Mouse (Mus musculus) heart, postnatal 0 days (tissue): ENCODE data around the gene Ube2d3. TPM values are rescaled to one million over a fixed set of nuclear protein-coding genes. Genes with fewer than 3 reads are reported as not detected.
"Not testable (repeated sequence)": the region's sequence is repeated elsewhere in the genome, so short reads cannot be mapped to it uniquely, and the experiment has no call there.

ENCODE experiments used
- ATAC-seq: fragments of 200-750 bp; cut with Nextera tagmentation; 2 replicates; pipeline ENCODE4 v1.8.0; 2017; ENCODE audit warnings: low read depth, moderate number of reproducible peaks, moderate library complexity; ENCODE audit not compliant: insufficient read depth
- DNase-seq: peaks from one replicate; pipeline ENCODE4 v3.0.0-alpha.2; 2016; ENCODE audit warnings: low spot score
- H3K27ac ChIP-seq: fragments of 300-500 bp; sonication (generic); 2 replicates; pipeline ENCODE4 v1.5.1; 2014; ENCODE audit warnings: low read depth, mild to moderate bottlenecking
- H3K27me3 ChIP-seq: fragments of 300-500 bp; sonication (generic); 2 replicates; pipeline ENCODE4 v1.6.1; 2014; ENCODE audit warnings: low read length, mixed read lengths; ENCODE audit not compliant: control insufficient read depth, insufficient read depth
- H3K36me3 ChIP-seq: fragments of 300-500 bp; sonication (generic); replicated peaks from 2 replicates; pipeline ENCODE4 v1.6.1; 2014; ENCODE audit warnings: low read length, mixed read lengths; ENCODE audit not compliant: control insufficient read depth, insufficient read depth
- H3K4me1 ChIP-seq: fragments of 300-500 bp; sonication (generic); 2 replicates; pipeline ENCODE4 v1.6.1; 2014; ENCODE audit warnings: antibody characterized with exemption; ENCODE audit not compliant: control insufficient read depth, insufficient read depth
- H3K4me2 ChIP-seq: fragments of 300-500 bp; sonication (generic); 2 replicates; pipeline ENCODE4 v1.6.1; 2014; ENCODE audit warnings: low read depth, mild to moderate bottlenecking, low read length, moderate library complexity
- H3K4me3 ChIP-seq: fragments of 300-500 bp; sonication (generic); 2 replicates; pipeline ENCODE4 v1.5.1; 2014; ENCODE audit warnings: low read depth, low read length
- H3K9ac ChIP-seq: fragments of 300-500 bp; sonication (generic); replicated peaks from 2 replicates; pipeline ENCODE4 v1.6.1; 2014; ENCODE audit warnings: low read depth, low read length, mixed read lengths
- H3K9me3 ChIP-seq: fragments of 300-500 bp; sonication (generic); replicated peaks from 2 replicates; pipeline ENCODE4 v1.6.1; 2016; ENCODE audit warnings: low read length; ENCODE audit not compliant: control insufficient read depth
- CTCF ChIP-seq: IDR thresholded peaks from 2 replicates; pipeline ENCODE4 v1.5.1; 2016; ENCODE audit warnings: antibody characterized with exemption, control low read depth, low read depth
- EP300 ChIP-seq: IDR thresholded peaks from 2 replicates; pipeline ENCODE4 v1.6.1; 2016; ENCODE audit warnings: antibody characterized with exemption, low read depth
- WGBS: fragments of 180-500 bp; shearing (Covaris S2); extraction: QIAGEN DNeasy Blood & Tissue Kit; methylation state at CpG from one replicate; pipeline ENCODE4 v1.1.7; 2014; 5-methylcytosine and 5-hydroxymethylcytosine counted together
- polyA plus RNA-seq: library from polyadenylated mRNA; unstranded; fragments of >200 nt; fragmentation: Nextera tagmentation; extraction: Ambion mirVana; gene quantifications from 2 replicates; pipeline ENCODE4 v1.2.1, GENCODE M21; 2015
- total RNA-seq: library from RNA; depleted of rRNA; stranded (reverse); fragments of >200 nt; gene quantifications from 2 replicates; pipeline ENCODE4 v1.2.3, GENCODE M21; 2014; ENCODE audit warnings: low replicate concordance

The Ube2d3 gene
- total and polyA plus RNA-seq, 2 experiments from 2014 or later: 429 to 1,112 TPM

GRCm38 (mm10) chr3:135476977-135477376 lies 39.0 kb downstream of the Ube2d3 start:
- Histone ChIP-seq H3K36me3 (no peaks in the 10 kb centered on the region), H3K4me2 (no peak overlapping the region), H3K27ac (no peak overlapping the region), H3K27me3 (no peaks in the 10 kb centered on the region), H3K9ac (no peak overlapping the region), H3K4me1 (no peaks in the 10 kb centered on the region), H3K4me3 (no peak overlapping the region), H3K9me3 (no peaks in the 10 kb centered on the region)
- no peak for TF ChIP-seq CTCF
- TF ChIP-seq EP300: no peak
- WGBS: 92% methylated on average over 2 of the region's 2 CpGs
- DNase-seq: no peak
- ATAC-seq: no peak

GRCm38 (mm10) chr3:135479090-135479489 lies 41.1 kb downstream of the Ube2d3 start:
- DNase-seq, H3K4me1 ChIP-seq, H3K27me3 ChIP-seq, H3K36me3 ChIP-seq, H3K9me3 ChIP-seq, H3K4me2 ChIP-seq, H3K9ac ChIP-seq, H3K4me3 ChIP-seq, ATAC-seq, H3K27ac ChIP-seq: not testable (repeated sequence)
- 76% methylated on average over 5 of the region's 5 CpGs for WGBS

GRCm38 (mm10) chr3:135480767-135481166 lies 42.8 kb downstream of the Ube2d3 start:
- Histone ChIP-seq H3K27me3 (no peaks in the 10 kb centered on the region), H3K9ac (no peak overlapping the region), H3K4me3 (no peak overlapping the region), H3K4me2 (no peak overlapping the region), H3K27ac (no peak overlapping the region), H3K36me3 (no peaks in the 10 kb centered on the region), H3K4me1 (peaks cover 5% of the 10 kb centered on the region; the same call in 1 of the 2 replicates), H3K9me3 (no peaks in the 10 kb centered on the region)
- TF ChIP-seq CTCF: no peak
- no peak for TF ChIP-seq EP300
- ATAC-seq (no peak), DNase-seq (no peak)
- WGBS: 86% methylated on average over 6 of the region's 6 CpGs

- DNase-seq: no peak
- Histone ChIP-seq H3K4me1 (peaks cover 5% of the 10 kb centered on the region; the same call in 1 of the 2 replicates), H3K4me3 (no peak overlapping the region), H3K4me2 (no peak overlapping the region), H3K9ac (no peak overlapping the region), H3K36me3 (no peaks in the 10 kb centered on the region), H3K27ac (no peak overlapping the region), H3K9me3 (no peaks in the 10 kb centered on the region), H3K27me3 (no peaks in the 10 kb centered on the region)
- ATAC-seq: no peak
- TF ChIP-seq EP300 (no peak), CTCF (no peak)
- WGBS: 81% methylated on average over 3 of the region's 3 CpGs
Observed at GRCm38 (mm10) chr3:135481608-135482007, 43.7 kb downstream of the Ube2d3 start.

DNA sequence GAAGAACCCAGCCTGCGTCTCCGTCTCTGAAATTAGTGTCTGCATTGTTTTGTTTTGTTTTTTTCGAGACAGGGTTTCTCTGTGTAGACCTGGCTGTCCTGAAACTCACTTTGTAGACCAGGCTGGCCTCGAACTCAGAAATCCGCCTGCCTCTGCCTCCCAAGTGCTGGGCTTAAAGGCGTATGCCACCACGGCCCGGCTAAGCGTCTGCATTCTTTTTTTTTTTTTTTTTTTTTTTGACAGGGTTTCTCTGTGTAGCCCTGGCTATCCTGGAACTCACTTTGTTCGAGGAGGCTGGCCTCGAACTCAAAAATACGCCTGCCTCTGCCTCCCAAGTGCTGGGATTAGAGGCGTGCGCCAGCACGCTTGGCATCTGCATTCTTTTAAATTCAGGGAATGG lies 46.7 kb downstream of the Ube2d3 start:
- H3K27ac ChIP-seq, DNase-seq, H3K9ac ChIP-seq, H3K4me1 ChIP-seq, H3K27me3 ChIP-seq, H3K36me3 ChIP-seq, H3K9me3 ChIP-seq, ATAC-seq: not testable (repeated sequence)
- 88% methylated on average over 15 of the region's 15 CpGs for WGBS
- Histone ChIP-seq H3K4me3 (peak overlapping the region; percentile 86), H3K4me2 (peak overlapping the region; percentile 95)

DNA sequence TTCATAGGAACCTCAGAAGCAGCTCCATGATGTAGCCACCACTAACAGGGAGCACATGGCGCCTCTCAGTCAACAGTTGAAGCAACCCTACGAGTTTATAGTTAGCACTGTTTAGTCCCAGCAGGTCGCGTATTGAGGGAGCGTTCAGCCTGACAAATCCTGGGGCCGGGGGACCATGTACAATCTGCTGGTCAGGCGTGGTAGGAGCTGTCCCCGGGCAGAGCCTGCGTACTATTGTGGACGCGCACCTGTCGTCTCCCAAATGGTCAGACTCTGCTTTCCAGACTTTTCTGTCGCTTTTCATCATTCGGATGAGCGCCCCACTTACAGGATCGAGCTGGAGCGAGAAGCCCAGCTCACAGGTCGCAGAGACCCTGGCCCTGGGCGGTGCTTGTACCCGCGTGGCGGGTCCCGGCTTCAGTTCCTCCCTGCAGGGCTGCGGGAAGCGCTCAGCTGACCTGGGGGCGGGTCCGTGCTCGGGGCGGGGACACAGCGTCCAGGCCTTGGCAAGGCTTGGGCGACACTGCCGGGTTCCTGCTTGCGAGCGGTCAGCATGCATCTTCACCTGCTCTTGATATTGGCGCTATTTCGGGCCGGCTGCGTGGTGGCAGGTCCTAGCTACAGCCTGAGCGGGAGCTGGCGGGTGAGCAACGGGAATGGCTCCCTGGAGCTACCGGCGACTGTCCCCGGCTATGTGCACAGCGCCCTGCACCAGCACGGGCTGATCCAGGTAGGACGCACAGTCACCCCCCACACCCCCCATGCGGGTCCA lies 47.4 kb downstream of the Ube2d3 start, which contains the start of gene Manba:
Gene Manba, plus strand, starts transcription at position 484 of the 772 bp plus-strand sequence.
- ATAC-seq (peak; percentile 95), DNase-seq (peak; percentile 74)
- H3K4me2 ChIP-seq: peak within 1 kb of the TSS; percentile 95
- WGBS: 3% methylated on average over 48 of the region's 48 CpGs
- H3K9me3 ChIP-seq: no peaks in the 10 kb centered on the region
- no peaks in the 10 kb centered on the region for H3K36me3 ChIP-seq
- peak within 1 kb of the TSS; percentile 86 for H3K4me3 ChIP-seq
- peaks cover 5% of the 10 kb centered on the region; the same call in 1 of the 2 replicates for H3K4me1 ChIP-seq
- H3K27me3 ChIP-seq: no peaks in the 10 kb centered on the region
- peak within 1 kb of the TSS; percentile 82 for H3K27ac ChIP-seq
- no peak for TF ChIP-seq EP300
- no peak for TF ChIP-seq CTCF
- H3K9ac ChIP-seq: peak within 1 kb of the TSS; percentile 77
